Mouse (Mus musculus) thymus, postnatal 4 days (tissue): ENCODE results near the gene Sp140.
"Not testable (repeated sequence)": the region's sequence is repeated elsewhere in the genome, so short reads cannot be mapped to it uniquely, and the experiment has no call there.

Experiments
- DNase-seq: peaks from one replicate; pipeline ENCODE4 v3.0.0; 2021

The Sp140 gene

GRCm38 (mm10) chr1:85600078-85600477, at the start of gene Sp140:
Gene Sp140 (plus strand): TSS chr1:85600378.
- DNase-seq = not testable (repeated sequence)

GRCm38 (mm10) chr1:85555261-85555660, 44.9 kb upstream of the Sp140 start:
- peak; percentile 10 for DNase-seq

GRCm38 (mm10) chr1:85573554-85573953, 26.6 kb upstream of the Sp140 start:
- not testable (repeated sequence) for DNase-seq

- not testable (repeated sequence) for DNase-seq
Measured at GRCm38 (mm10) chr1:85575376-85575775, 24.8 kb upstream of the Sp140 start, which contains the start of gene G530012D18Rik. Gene G530012D18Rik (plus strand): TSS chr1:85575676.

- not testable (repeated sequence) for DNase-seq
Measured at GRCm38 (mm10) chr1:85578372-85579010, 21.7 kb upstream of the Sp140 start.

- DNase-seq = not testable (repeated sequence)
Measured at GRCm38 (mm10) chr1:85579199-85580147, 20.7 kb upstream of the Sp140 start.

GRCm38 (mm10) chr1:85580148-85580534, 20.0 kb upstream of the Sp140 start:
- not testable (repeated sequence) for DNase-seq

- DNase-seq = not testable (repeated sequence)
Measured at GRCm38 (mm10) chr1:85580578-85580977, 19.6 kb upstream of the Sp140 start.

- DNase-seq = not testable (repeated sequence)
Measured at GRCm38 (mm10) chr1:85581518-85581917, 18.7 kb upstream of the Sp140 start.

- DNase-seq = not testable (repeated sequence)
Measured at GRCm38 (mm10) chr1:85588697-85589096, 11.5 kb upstream of the Sp140 start.

GRCm38 (mm10) chr1:85592526-85592925, 7.7 kb upstream of the Sp140 start:
- not testable (repeated sequence) for DNase-seq

- DNase-seq = peak; percentile 45
Measured at GRCm38 (mm10) chr1:85598271-85599012, 1.7 kb upstream of the Sp140 start, which contains the start of gene Sp110. Gene Sp110 (minus strand): TSS chr1:85598817.

- peak; percentile 39 for DNase-seq
Measured at GRCm38 (mm10) chr1:85600794-85601193, 616 bp downstream of the Sp140 start.

GRCm38 (mm10) chr1:85604341-85604740, 4.2 kb downstream of the Sp140 start:
- DNase-seq = not testable (repeated sequence)

- not testable (repeated sequence) for DNase-seq
Measured at GRCm38 (mm10) chr1:85608361-85608760, 8.2 kb downstream of the Sp140 start.

- DNase-seq = not testable (repeated sequence)
Measured at GRCm38 (mm10) chr1:85610581-85610980, 10.4 kb downstream of the Sp140 start.

- DNase-seq = not testable (repeated sequence)
Measured at GRCm38 (mm10) chr1:85615096-85615495, 14.9 kb downstream of the Sp140 start.

- DNase-seq = not testable (repeated sequence)
Measured at GRCm38 (mm10) chr1:85615819-85616218, 15.6 kb downstream of the Sp140 start.

GRCm38 (mm10) chr1:85617161-85617560, 17.0 kb downstream of the Sp140 start:
- not testable (repeated sequence) for DNase-seq

- DNase-seq = not testable (repeated sequence)
Measured at GRCm38 (mm10) chr1:85618689-85619088, 18.5 kb downstream of the Sp140 start.

- not testable (repeated sequence) for DNase-seq
Measured at GRCm38 (mm10) chr1:85636936-85637335, 36.8 kb downstream of the Sp140 start.

GRCm38 (mm10) chr1:85638144-85638543, 38.0 kb downstream of the Sp140 start:
- DNase-seq = not testable (repeated sequence)

GRCm38 (mm10) chr1:85649881-85650280, 49.7 kb downstream of the Sp140 start, which contains the start of gene Sp100:
Gene Sp100 (plus strand): TSS chr1:85649988.
- DNase-seq = peak; percentile 64
